Mouse (Mus musculus): ENCODE results near the gene Cisd3. TPM values are rescaled to one million over a fixed set of nuclear protein-coding genes. Genes with fewer than 3 reads are reported as not detected.
A peak's percentile ranks its signal among the peaks of the same experiment; 100 is the strongest.

Cisd3 gene
- total RNA-seq, 2 experiments from 2014 or later: 96.2 to 111 TPM

- 0 out of 2 replicates have a peak overlapping the region, but pooled peaks have one; percentile 92 for H3K27ac ChIP-seq
- H3K4me3 ChIP-seq: no peak overlapping the region
- intact Hi-C loops (cut with DNase I): loop anchor here (2.0 kb wide), 1 partner anchor 19 kb away; the partner anchor contains the start of gene Cisd3
- DNase-seq: no peak
- TF ChIP-seq CTCF (IDR thresholded peaks at IDR 0.05): no peak
Measured at GRCm38 (mm10) chr11:97665431-97665830, 20.2 kb upstream of the Cisd3 start.

GRCm38 (mm10) chr11:97666221-97666620 is 19.4 kb upstream of the Cisd3 start:
- peak; percentile 44 for TF ChIP-seq CTCF (IDR thresholded peaks at IDR 0.05)
- intact Hi-C loops (cut with DNase I): no loop called here
- H3K27ac ChIP-seq: no peak overlapping the region
- no peak overlapping the region for H3K4me3 ChIP-seq
- no peak for DNase-seq

GRCm38 (mm10) chr11:97666794-97667193 is 18.8 kb upstream of the Cisd3 start:
- Histone ChIP-seq H3K27ac (peak overlapping the region; percentile 85), H3K4me3 (no peak overlapping the region)
- no peak for DNase-seq
- no peak for TF ChIP-seq CTCF (IDR thresholded peaks at IDR 0.05)
- intact Hi-C loops (cut with DNase I): no loop called here

GRCm38 (mm10) chr11:97668160-97668559 is 17.5 kb upstream of the Cisd3 start:
- DNase-seq: peak; percentile 82
- TF ChIP-seq CTCF (IDR thresholded peaks at IDR 0.05): no peak
- H3K4me3 ChIP-seq: peak overlapping the region; percentile 15; the same call in 1 of the 2 replicates
- intact Hi-C loops (cut with DNase I): no loop called here
- peak overlapping the region; percentile 85 for H3K27ac ChIP-seq

DNA sequence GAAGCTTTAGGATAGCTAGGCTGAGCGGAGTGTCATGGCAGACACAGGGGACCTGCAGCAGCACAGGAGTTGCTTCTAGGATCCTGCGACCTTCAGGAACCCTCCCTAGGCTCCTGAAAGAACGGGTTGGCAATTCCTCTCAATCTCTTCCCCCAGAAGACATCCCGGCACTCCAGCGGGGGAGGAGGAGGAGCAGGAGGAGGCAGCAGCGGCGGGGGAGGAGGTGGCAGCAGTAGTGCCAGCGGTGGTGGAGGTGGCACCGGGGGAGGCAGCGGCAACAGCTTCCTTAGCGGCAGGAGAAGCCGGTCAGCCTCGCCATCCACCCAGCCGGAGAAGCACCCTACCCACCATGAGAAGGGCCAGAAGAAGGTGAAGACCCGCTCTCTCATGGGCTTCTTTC is 16.4 kb upstream of the Cisd3 start:
- TF ChIP-seq CTCF (IDR thresholded peaks at IDR 0.05): no peak
- Histone ChIP-seq H3K27ac (peak overlapping the region; percentile 85), H3K4me3 (peak overlapping the region; percentile 57)
- DNase-seq: peak; percentile 67
- intact Hi-C loops (cut with DNase I): no loop called here

DNA sequence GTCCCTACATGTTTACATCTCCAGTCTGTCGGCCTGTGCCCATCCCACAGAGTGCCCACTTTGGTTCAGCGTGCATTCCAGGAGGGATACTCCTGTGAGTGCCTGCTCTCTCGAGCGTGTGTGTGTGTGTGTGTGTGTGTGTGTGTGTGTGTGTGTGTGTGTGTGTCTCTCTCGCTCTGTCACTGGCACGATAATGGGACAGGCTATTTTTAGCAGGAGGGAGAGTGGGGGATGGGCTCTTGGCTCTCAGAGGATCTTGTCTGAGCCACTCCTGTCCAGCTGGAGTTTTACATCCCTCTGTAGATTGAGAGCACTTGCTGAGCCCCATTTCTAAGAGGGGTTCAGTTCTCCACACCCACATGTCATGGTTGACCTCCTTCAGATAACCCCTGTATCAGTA is 15.8 kb upstream of the Cisd3 start:
- peak overlapping the region; percentile 57 for H3K4me3 ChIP-seq
- intact Hi-C loops (cut with DNase I): no loop called here
- peak; percentile 85 for DNase-seq

DNA sequence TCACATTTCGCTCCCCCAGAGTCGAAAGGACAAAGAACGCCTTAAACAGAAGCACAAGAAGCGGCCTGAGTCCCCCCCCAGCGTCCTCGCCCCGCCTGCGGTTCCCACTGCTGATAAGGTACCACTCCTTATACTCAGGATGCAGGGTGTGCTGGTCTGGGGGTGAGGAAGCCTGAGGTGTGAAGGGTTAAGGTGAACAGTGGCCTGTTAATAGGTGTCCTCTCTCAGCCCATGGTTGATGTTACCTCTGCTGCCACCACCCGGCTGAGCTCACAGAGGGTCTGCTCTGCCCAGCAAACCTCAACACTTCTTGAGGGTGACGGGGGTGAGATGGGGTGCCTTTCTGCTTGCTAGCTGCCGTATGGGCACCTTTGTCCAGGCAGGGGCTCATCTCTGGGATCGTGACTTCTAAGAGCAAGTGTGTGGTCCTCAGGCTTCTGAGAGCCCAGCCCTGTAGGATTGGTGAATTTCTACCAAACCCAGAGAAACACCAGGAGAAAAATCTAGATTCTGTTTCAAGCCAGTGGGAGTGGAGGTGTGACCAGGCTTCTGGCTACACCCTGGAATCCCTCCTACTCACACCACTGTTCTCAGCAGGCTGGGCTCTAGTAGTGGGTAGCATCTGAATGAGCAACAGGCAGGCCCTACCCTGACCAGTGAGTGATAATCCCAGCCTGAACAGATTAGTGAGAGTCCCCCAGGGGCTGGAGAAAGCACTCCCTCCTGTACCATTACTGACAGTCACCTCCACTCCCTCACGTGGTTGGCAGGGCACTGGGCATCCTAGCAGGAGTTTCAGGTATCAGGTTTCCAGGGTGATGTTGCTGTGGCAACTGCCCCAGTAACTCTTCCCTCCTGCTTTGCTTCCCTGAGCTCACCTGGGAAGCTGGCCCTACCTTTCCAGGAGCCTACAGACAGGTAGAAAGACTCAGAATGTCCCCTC is 15.1 kb upstream of the Cisd3 start:
- H3K27ac ChIP-seq: peak overlapping the region; percentile 84
- peak; percentile 67 for DNase-seq
- TF ChIP-seq CTCF (IDR thresholded peaks at IDR 0.05): peak; percentile 16
- intact Hi-C loops (cut with DNase I): no loop called here
- H3K4me3 ChIP-seq: peak overlapping the region; percentile 51

More for the DNA sequence above, 15.8 kb upstream of the Cisd3 start:
- TF ChIP-seq CTCF (IDR thresholded peaks at IDR 0.05): no peak
- H3K27ac ChIP-seq: peak overlapping the region; percentile 85

DNA sequence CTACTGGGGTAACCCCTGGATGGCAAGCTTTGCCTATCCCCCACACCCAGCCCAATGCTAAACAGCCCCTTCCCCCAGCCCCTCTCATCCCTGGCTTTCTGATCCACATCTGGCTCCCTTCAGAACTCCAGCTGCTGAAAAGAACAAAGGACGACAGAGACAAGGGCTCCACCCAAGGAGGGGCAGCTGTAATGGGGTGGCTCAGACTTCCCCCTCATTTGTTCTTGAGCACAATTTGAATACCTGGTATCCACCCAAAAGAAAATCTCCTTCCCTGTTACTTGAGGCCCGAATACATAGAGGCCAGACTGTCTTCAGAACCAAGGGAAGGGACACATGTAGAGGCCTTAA is 14.5 kb upstream of the Cisd3 start:
- H3K27ac ChIP-seq: peak overlapping the region; percentile 84; the same call in 1 of the 2 replicates
- no peak for TF ChIP-seq CTCF (IDR thresholded peaks at IDR 0.05)
- no peak for DNase-seq
- intact Hi-C loops (cut with DNase I): no loop called here
- H3K4me3 ChIP-seq: no peak overlapping the region

- TF ChIP-seq CTCF (IDR thresholded peaks at IDR 0.05): no peak
- Histone ChIP-seq H3K27ac (no peak overlapping the region), H3K4me3 (no peak overlapping the region)
- intact Hi-C loops (cut with DNase I): no loop called here
- DNase-seq: no peak
Measured at GRCm38 (mm10) chr11:97673148-97673547, 12.5 kb upstream of the Cisd3 start.

GRCm38 (mm10) chr11:97676050-97676754 is 9.4 kb upstream of the Cisd3 start:
- TF ChIP-seq CTCF (IDR thresholded peaks at IDR 0.05): no peak
- H3K4me3 ChIP-seq: no peak overlapping the region
- no peak overlapping the region for H3K27ac ChIP-seq
- intact Hi-C loops (cut with DNase I): no loop called here
- no peak for DNase-seq

GRCm38 (mm10) chr11:97677381-97677780 is 8.2 kb upstream of the Cisd3 start:
- Histone ChIP-seq H3K27ac (no peak overlapping the region), H3K4me3 (no peak overlapping the region)
- DNase-seq: no peak
- intact Hi-C loops (cut with DNase I): no loop called here
- TF ChIP-seq CTCF (IDR thresholded peaks at IDR 0.05): no peak

GRCm38 (mm10) chr11:97677842-97678241 is 7.8 kb upstream of the Cisd3 start:
- intact Hi-C loops (cut with DNase I): no loop called here
- DNase-seq: no peak
- TF ChIP-seq CTCF (IDR thresholded peaks at IDR 0.05): no peak
- H3K27ac ChIP-seq: no peak overlapping the region
- no peak overlapping the region for H3K4me3 ChIP-seq

DNA sequence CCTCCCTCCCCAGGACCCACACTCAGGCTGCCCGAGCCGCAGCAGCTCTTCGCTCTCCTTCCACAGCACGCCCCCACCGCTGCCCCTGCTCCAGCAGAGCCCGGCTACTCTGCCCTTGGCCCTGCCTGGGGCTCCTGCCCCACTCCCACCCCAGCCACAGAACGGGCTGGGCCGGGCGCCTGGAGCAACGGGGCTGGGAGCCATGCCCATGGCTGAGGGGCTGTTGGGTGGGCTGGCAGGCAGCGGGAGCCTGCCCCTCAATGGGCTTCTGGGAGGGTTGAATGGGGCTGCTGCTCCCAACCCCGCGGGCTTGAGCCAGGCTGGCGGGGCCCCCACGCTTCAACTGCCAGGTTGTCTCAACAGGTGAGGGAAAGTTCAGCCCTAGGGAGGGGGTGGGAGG is 7.3 kb upstream of the Cisd3 start:
- Histone ChIP-seq H3K4me3 (no peak overlapping the region), H3K27ac (no peak overlapping the region)
- TF ChIP-seq CTCF (IDR thresholded peaks at IDR 0.05): no peak
- DNase-seq: no peak
- intact Hi-C loops (cut with DNase I): no loop called here

Measured in gastrocnemius, adult 2 months (tissue).